Mouse (Mus musculus) kidney, adult 18-20 months (tissue): ENCODE measurements around the gene Slc25a33.

Experiments
- DNase-seq: peaks from one replicate; pipeline ENCODE4 v3.0.0; 2021

The Slc25a33 gene

DNA sequence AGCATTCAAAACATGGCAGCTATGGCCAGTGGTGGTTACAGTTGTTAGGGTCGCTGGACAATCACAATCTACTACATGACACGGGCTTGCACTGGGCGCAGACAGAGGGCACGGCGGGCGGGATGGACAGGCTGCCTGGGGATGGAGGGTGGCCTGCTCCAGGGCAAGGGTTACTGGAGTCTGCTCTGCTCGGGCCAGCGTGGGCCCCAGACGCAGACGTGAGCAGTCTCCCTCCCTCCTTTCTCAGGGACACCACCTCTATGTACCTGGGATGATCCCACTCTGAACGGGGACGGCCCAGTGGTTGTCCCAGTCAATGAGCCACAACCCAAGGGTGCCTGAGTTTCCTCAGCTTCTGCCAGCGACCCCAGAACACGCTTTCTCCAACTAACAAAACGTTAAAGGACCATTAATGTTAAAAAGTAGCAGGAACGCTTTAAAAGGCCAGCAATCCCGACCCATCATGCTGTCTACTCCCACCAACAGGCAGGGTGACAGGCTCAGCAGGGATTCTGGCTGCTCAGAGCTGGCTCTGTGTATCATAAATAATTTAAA lies 49.1 kb downstream of the Slc25a33 start:
- no peak for DNase-seq

DNA sequence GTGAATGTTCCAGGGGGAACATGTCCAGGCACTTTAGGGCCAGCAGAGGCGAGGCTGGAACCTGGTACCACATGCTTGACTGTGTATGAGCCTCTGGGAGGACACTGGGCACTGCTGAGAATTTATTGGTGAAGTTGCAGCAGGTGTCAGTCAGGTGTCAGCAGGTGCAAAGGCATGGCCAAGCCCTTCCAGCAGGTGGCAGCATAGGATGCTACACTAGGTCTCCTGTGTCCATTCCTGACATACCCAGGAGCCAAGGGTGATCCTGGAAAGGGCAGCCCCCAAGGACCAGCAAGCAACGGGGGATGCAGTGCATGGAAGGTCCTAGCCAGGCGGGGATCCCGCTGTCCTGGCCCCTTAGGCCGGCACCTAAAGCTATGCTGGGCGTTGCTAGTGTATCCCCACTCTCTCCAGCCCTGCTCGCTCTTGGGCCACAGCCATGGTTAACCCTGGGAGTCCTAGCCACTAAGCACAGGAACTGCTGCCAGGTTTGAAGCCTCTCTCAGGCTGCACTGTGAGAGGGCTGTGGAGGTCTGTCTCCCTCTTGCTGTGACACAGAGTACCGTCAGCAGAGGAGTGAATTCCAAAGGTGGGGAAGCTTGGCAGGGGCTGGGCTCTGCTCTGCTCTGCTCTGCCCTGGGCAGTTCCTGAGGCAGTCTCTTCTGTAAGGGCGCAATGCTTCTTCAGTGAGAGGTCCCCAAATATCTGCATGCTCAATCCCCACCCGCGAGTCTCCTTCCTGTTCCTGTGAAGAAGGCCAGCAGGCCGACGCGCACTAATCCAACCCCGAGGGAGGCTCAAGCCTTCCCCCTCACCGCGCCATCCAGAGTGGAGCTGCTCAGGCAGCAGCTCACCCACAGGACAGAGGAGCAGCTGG lies 50.0 kb downstream of the Slc25a33 start:
- peak; percentile 78 for DNase-seq

DNA sequence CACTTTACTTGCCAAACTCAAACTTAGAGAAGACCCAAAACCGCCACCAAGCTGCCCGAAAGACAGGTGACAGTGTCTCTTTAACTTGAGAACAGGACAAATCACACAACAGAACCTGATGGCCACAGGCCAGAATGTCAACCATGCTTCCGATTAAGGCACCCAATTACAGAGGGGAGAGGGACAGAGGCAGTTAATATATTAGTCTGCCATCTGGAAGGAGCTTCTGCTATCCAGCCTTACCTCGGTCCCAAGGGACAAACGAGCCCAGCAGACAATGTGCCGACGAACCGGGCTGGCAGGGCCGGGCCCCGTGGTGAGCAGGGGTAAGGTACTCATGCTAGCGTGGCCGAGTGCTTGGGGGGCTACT lies 51.1 kb downstream of the Slc25a33 start:
- DNase-seq = no peak

DNA sequence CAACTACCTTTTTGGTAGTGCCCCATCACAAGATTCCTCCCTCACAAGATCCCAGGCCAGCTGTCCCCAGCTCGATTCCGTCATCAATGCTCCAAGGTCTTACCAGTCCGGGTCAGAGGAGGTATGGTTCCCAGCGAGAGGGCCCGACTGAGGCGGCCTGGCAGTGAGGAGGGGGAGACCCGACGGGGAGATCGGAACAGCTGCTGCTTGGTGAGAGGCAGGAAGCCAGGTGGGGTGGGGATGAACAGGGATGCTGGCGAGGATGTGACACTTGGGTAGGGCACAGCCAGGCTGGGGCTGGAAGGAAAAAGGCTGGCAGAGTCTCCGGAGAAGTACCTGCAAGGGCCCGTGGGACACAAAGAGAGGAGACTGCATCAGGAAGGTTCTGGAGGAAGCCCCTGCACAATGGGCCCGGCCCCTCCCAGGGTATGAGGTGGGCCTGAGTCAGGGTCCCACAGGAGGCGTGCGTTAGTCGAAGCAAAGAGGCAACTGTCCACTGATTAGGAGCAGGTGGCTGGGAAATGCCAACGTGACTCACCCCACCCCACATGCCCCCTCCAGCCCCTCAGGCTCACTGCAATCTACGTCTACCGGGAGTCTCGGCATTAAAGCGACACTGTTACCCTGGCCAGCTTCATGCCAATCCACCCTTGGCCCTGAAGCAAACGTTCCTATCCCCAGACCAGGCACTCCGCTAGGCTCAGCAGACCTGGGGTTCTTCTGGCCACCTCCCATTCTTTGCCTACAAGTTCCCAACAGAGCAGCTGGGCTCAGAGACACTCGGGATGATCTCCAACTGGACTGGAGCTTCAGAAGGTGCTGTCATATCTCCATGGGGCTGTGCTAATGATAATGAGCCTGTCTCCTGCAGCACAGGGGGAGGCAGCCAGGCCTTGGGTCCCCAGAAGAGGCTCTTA lies 51.7 kb downstream of the Slc25a33 start:
- no peak for DNase-seq

DNA sequence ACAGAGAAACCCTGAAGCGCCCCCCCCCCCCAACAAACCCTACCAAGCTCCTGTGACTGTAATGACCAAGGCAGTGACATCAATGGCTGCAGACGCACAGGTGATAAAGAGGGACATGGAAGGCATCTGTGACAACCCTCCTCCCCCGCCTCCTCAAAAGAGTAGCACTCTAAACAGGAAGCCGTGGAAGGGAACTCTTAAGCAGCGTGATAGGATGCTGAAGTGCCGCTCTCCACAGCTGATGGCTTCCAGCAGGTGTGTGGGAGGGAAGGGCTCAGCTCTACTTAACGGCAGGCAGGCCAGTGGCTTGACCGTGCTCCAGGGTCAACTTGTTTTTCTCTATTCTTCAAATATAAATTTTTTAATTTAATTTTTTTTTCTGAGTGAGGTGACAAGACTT lies 52.9 kb downstream of the Slc25a33 start:
- no peak for DNase-seq

DNA sequence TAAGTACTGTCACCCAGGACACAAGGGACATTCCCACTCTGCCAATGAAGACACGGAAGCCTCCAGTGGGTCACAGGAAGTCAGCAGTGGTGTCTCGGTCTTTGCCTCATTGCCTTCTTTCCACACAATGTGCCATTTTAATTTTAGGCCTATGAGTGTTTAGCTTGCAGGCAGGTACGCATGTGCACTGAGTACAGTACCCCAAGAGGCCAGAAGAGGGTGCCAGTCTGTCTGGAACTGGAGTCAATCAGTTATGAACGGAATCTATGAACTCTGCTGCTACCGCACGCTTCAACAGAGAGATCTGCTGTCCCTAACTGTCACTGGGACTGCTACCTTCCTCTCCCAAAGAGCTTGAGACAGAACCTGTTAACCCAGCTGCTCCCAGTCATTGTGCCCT lies 54.4 kb downstream of the Slc25a33 start:
- DNase-seq = peak; percentile 47

DNA sequence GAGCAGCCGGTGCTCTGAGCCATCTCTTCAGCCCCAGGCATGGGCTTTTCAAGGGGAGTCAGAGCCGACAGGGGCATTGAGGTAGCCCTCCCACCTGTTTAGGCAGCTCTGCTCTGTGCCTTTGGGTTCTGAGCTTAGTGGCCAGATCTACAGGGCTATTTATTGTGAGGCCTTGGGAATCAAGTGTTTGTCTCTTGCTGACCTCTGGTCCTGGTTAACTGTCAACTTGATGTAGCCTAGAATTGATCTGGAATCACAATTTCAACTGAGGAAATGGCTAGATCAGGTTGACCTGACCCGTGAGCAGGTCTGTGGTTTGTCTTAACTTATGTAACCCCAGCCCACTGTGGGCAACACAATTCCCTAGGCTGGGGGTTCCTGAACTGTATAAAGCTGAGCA lies 59.5 kb downstream of the Slc25a33 start:
- no peak for DNase-seq

DNA sequence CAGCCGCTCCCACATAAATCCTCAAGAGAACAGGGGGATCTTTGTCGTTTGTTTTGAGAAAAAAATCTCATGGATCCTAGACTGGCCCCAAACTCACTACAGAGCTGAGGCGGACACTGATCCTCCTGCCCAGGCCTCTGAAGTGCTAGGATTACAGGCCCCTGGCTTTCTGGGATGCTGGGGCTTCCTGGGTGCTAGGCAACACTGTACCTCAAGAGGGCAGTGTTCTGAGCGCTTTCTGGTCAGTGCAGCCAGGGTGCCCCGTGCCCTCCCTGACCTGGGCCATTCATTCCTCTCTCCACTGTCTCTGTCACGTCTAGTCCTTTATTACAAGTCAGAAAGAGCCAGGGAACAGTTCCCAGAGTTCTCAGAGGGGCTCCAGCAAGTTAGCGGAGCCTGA lies 62.1 kb downstream of the Slc25a33 start:
- DNase-seq = peak; percentile 61

DNA sequence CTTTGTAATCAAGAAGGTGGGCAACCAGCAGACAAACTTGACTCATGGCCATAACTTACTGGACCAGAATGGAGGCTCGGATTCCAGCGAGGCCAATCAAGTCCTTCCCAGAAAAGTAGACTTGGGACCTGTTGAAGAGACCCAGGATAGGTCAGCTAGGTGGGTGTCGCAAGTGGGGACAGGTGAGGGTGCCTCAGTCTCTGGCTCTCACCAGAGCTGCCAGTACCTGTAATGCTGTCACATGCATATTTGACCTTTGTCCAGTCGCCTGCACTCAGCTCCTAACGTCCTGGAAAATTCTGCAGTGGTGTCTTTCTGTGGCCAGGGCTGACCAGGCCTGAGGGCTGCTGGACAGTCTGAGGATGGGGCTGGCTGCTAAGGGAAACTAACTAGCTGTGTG lies 62.6 kb downstream of the Slc25a33 start:
- no peak for DNase-seq

DNA sequence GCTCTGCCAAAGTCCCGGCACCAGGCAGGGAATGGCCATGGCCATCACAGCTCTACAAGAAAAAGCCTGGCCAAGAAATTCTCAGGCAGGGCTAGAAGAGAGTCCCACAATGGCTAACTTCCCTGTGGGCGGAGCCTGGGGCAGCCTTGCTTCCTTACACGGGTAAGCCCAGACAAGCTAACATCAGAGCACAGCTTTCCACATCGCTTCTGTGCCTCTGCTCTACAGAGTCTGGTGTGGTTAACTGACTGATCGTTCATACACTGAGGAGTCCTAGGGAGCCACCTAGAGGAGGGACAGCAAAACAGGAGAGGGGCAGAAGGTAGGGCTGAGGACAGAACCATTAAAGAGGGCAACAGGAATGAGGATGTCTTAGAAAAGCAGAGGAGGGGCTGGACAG lies 63.6 kb downstream of the Slc25a33 start:
- DNase-seq = peak; percentile 53

DNA sequence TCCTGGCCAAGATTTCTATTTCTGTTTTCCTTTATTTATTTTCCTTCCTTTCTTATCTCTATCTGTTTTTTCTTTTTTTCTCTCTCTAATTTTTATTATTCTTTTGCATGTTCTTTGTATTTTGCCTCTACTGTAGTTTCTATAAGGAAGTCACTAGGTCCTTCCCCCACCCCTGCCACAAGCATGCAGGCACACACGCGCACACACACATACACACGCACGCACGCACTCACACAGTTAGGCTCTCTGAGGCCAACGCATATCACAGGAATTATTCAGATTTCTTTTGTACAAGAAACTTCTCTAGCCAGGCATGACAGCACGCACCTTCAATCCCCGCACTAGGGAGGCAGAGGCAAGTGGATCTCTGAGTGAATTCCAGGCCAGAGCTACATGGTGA lies 68.1 kb downstream of the Slc25a33 start:
- DNase-seq = no peak

DNA sequence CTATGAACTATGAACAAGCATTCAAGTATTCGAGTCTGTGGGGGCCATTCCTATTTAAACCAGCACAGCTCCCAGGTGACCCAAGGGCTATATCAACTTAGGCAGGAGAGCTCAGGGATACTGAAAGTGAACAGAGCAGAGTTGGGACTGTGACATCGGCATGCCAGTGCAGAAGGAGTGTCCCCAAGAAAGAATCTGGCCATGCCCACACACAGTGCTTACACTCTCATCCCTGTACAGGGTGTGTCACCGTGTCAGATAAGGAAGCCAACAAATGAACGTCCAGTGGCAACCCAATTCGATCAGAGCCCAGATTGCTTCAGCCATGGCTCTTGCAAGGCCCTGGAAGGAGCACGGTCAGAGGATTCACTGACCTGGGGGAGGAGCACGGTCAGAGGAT lies 68.8 kb downstream of the Slc25a33 start:
- no peak for DNase-seq

DNA sequence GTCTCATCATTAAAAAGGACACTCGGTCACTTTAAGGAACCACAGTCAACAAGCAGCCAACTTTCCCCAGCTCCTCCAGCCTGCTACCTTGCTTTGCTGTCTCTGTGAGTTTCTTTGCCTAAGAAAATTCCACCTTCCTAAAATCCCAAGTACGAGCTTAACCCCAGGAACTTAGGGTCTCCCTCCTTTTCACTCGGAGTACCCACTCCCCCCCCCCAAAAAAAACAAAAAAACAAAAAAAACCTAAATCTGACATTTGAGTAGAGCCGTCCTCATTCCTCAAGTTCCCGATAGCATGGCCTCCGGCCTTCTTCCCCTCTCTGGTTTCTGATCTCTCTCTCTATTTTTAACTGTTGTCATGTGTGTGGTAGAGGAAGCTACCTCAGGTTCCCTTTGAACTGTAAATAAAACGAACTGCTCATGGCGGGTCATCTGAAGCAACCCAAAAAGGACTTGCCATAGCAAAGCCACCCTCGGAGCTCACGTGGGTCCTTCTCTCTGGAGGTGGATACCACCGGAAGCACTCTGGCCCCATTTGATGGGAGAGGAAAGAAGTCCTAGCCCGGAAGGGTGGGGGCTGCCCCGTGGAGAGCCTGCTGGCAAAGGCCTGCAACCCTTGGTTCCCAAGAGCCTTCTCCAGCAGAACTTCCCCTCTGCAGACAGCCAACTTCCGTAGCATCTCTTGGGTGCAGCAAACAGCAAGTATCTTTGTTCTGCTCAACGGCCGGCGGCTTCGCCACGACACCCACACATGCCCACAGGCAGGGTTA lies 71.7 kb downstream of the Slc25a33 start, which contains the start of gene Pik3cd:
TSS of gene Pik3cd (minus strand) at position 362 of the 770 bp plus-strand sequence.
- DNase-seq = no peak

DNA sequence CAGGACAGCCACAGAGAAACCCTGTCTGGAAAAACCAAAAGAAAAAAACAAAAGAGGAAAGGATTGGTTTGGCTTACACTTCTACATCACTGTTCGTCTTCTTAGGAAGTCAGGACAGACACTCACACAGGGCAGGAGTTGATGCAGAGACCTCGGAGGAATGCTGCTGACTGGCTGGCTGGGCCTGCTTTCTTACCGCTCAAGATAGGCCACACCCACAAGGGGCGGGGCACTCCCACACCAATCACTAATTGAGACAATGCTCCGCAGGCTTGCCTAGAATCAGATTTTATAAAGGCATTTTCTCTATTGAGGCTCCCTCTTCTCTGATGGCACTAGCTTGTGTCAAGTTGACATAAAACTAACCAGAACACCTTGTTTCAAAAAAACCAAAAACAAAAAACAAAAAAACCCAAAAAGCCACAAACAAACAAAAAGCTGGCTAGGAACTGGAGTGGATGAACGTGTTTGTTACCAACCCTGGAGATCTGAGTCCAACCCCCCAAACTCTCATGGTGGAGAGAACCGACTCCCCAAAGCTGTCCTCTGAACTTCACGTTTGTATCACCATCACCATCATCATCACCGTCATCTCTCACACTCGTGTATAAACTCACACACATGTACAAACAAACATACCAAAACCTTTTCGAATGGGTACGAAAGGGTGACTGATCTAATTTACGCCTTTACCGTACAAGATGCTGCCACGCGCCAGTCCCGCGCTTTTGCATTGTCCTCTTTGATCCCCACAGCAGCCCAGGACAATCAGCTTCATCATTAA lies 72.5 kb downstream of the Slc25a33 start:
- peak; percentile 31 for DNase-seq

DNA sequence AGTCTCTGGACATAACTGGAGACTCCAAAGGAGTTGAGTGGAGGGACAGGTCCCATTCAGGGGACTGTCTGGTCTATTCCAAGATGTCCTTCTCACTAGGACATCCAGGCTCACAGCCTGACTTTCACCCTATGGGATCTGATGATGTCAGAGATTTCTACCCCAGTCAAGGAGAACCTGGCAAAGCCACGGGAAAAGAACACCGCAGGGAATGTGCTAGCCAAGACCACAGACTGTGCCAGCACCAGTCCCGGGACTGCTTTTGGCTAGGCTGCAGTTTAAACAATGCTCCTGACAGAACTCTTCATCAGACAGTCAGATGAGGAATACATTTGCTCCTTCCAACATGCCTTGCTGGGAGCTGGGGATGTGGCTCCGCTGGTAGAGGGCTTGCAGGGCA lies 74.1 kb downstream of the Slc25a33 start:
- no peak for DNase-seq

DNA sequence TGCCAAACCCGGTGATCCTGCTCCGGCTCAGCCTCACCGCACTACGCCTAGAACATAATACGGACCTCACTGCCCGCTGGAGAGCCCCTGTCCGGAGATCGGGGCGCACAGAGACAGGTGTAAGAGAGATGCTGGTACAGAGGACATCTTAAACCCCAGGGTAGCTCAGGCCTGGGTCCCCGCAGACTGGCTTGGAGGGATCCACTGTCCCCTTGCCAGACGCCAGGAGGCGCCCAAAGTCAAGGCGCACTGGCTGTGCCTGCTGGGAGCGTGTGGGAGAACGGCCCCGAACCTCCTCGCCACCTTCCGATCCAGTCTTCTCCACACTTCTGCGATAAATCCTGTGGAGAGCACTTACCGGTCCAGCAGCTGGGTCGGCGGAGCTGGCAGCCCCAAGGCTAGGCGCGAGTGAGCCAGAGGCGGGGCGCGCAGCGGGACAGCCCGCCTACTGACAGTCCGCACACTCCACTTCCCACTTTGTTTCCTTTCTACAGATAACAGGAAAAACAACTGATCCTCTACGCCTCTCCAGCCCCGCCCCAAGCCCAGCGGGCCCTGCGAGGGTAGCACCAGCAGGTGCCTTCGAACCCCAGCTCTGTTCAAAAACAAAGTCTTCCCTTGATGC lies 75.8 kb downstream of the Slc25a33 start:
- DNase-seq = peak; percentile 68

DNA sequence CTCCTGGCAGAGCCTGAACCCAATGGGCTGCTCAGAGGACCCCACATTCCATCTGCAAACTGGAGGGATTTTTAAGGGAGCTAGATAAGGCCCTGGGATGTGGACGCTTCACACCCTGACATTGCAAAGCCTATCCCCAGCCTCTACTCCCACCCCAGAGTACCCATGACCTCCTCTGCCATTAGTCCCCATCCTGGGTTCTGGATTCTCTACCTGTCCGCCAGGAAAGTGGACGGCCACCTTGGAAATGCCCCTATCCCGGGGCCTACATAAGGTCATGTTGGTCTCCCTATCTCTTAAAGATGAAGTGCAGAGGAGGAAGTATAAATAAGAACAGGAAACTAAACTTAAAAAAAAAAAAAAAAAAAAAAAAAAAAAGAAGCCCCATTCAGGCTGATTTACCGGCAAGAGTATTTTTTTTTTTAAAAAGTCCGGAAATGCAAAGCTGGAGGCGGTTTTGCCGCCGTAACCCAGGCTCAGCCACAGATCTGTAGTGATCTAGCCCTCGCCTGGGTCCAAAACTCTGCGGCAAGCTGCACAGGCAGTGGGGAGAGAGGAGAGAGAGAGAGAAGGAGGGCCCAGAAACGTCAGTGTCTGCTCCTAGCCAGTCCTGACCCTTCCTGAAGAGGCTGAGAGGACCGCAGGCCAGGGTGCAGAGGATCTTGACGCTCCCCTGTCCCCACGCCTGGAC lies 76.4 kb downstream of the Slc25a33 start:
- no peak for DNase-seq

DNA sequence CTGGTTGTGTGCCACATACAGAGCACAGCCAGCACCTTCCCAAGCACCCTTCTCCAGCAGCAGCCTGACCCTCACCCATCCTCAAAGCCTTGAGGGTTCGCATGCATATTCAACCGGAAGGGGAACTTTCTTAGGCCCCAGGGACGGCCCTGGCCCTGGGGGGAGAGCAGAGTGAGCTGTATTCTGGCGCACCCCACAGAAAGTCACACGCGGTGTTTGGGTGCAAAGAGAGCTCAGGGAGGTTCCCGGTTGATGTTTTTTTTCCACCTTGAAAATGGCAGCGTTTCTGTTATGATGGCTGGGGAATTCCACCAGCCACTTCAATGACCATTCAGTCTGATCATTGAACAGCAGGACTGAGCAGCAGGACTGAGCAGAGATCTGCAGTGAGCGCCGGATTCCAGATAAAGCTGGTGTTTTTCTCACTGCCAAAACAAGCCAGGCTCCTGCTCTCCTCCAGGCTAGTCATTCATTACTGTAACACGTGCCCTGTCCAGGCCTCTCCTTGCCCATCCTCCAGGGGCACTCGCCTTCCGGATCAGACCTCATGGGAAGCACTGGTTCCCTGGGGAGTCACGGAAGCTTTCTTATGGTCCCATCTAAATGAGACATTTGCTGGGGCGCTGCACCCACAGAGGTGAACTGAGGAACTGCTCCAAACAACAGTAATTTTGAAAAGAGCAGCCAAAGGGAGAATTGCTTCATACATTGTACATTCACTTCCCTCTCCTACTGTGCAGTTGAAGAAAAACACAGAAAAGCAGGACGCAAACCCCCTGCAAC lies 77.7 kb downstream of the Slc25a33 start:
- DNase-seq = peak; percentile 54
